Mouse (Mus musculus): Measurements from ENCODE around the gene Rap1a.

The Rap1a gene

GRCm38 (mm10) chr3:105801191-105802166 lies at the start of gene Rap1a:
TSS of gene Rap1a (minus strand) at chr3:105801336.
- ATAC-seq (ENCODE audit: low TSS enrichment) = peak; percentile 93

GRCm38 (mm10) chr3:105846294-105847069 lies 45.3 kb upstream of the Rap1a start:
- ATAC-seq (ENCODE audit: low TSS enrichment) = no peak

GRCm38 (mm10) chr3:105839836-105840235 lies 38.7 kb upstream of the Rap1a start:
- ATAC-seq (ENCODE audit: low TSS enrichment) = no peak

- ATAC-seq (ENCODE audit: low TSS enrichment) = no peak
Observed at GRCm38 (mm10) chr3:105838655-105839054, 37.5 kb upstream of the Rap1a start.

GRCm38 (mm10) chr3:105836883-105837282 lies 35.7 kb upstream of the Rap1a start:
- no peak for ATAC-seq (ENCODE audit: low TSS enrichment)

- no peak for ATAC-seq (ENCODE audit: low TSS enrichment)
Observed at GRCm38 (mm10) chr3:105835875-105836274, 34.7 kb upstream of the Rap1a start.

GRCm38 (mm10) chr3:105831584-105831983 lies 30.4 kb upstream of the Rap1a start:
- ATAC-seq (ENCODE audit: low TSS enrichment) = no peak

- no peak for ATAC-seq (ENCODE audit: low TSS enrichment)
Observed at GRCm38 (mm10) chr3:105825501-105826161, 24.5 kb upstream of the Rap1a start.

GRCm38 (mm10) chr3:105824704-105825103 lies 23.6 kb upstream of the Rap1a start:
- ATAC-seq (ENCODE audit: low TSS enrichment) = no peak

GRCm38 (mm10) chr3:105824103-105824502 lies 23.0 kb upstream of the Rap1a start:
- ATAC-seq (ENCODE audit: low TSS enrichment) = no peak

GRCm38 (mm10) chr3:105823609-105824008 lies 22.5 kb upstream of the Rap1a start:
- no peak for ATAC-seq (ENCODE audit: low TSS enrichment)

- ATAC-seq (ENCODE audit: low TSS enrichment) = no peak
Observed at GRCm38 (mm10) chr3:105821504-105821903, 20.4 kb upstream of the Rap1a start.

- no peak for ATAC-seq (ENCODE audit: low TSS enrichment)
Observed at GRCm38 (mm10) chr3:105820272-105820671, 19.1 kb upstream of the Rap1a start.

- no peak for ATAC-seq (ENCODE audit: low TSS enrichment)
Observed at GRCm38 (mm10) chr3:105818130-105819004, 17.2 kb upstream of the Rap1a start.

- ATAC-seq (ENCODE audit: low TSS enrichment) = no peak
Observed at GRCm38 (mm10) chr3:105816089-105816488, 15.0 kb upstream of the Rap1a start.

- ATAC-seq (ENCODE audit: low TSS enrichment) = no peak
Observed at GRCm38 (mm10) chr3:105815236-105815904, 14.2 kb upstream of the Rap1a start.

- ATAC-seq (ENCODE audit: low TSS enrichment) = no peak
Observed at GRCm38 (mm10) chr3:105811146-105811545, 10.0 kb upstream of the Rap1a start.

GRCm38 (mm10) chr3:105808179-105809037 lies 7.3 kb upstream of the Rap1a start:
- no peak for ATAC-seq (ENCODE audit: low TSS enrichment)

- no peak for ATAC-seq (ENCODE audit: low TSS enrichment)
Observed at GRCm38 (mm10) chr3:105807672-105808071, 6.5 kb upstream of the Rap1a start.
